Mouse (Mus musculus): Measurements from ENCODE around the gene Tlk2.

DNA sequence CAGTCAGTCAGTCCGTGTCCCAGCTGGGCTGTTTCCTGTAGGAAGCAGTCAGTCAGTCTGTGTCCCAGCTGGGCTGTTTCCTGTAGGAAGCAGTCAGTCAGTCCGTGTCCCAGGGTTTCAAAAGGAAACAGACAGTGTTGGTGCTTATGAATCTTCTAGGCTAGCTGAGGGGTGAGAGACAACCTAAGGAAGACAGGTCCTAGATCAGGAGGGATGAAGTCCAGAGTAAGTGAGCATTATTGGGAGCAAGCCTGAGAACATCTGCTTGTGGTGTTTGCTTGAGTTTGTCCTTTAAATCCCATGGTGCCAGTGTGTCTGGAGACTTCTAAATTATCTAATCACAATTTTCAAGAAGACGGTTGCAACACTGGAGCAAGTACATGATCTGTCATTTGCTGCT, 81.1 kb downstream of the Tlk2 start:
- no peak for TF ChIP-seq CTCF (IDR thresholded peaks at IDR 0.05; ENCODE audit: extremely low read depth, insufficient read length, insufficient replicate concordance, low read depth, low read length)
- TF ChIP-seq POLR2A (IDR thresholded peaks at IDR 0.05; ENCODE audit: low read depth, low read length), result no peak
